Mouse (Mus musculus): ENCODE results near the gene Clic3.

DNA sequence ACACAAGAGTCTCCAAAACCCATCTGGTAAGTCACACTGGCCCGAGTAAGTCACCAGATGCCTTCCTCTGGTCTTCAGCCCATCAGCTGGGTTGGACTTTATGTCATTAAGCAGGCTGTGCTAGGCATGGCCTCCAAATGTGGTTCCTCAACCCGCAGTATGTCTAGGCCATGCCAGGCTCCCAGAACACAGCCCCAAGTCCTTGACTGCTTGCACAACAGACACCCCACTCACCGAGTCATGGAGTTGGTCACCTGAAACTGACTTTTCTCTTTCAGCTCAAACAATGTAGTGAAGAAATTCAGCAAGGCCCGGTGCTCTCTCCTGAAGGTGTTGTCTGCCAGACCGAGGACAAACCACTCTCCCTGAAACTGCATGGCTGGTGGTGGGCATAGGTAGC, 36.4 kb downstream of the Clic3 start:
- TF ChIP-seq POLR2A (IDR thresholded peaks at IDR 0.05; ENCODE audit: low read depth, low read length) = no peak
- TF ChIP-seq CTCF (IDR thresholded peaks at IDR 0.05; ENCODE audit: borderline replicate concordance, insufficient read depth, low read length) = no peak
